Mouse (Mus musculus): ENCODE measurements at regions not wholly inside any gene's neighbourhood (a gene's known extent, or its start where the extent isn't known, plus 50 kb on each side); places are given as distances from the start of the nearest gene placed in this dataset.

GRCm38 (mm10) chr10:25723966-25724365, 187.9 kb upstream of the Smlr1 start:
- no peaks in the 10 kb centered on the region for H3K27me3 ChIP-seq (ENCODE audit: control insufficient read depth, insufficient read depth, low read depth, low read length)
- H3K4me1 ChIP-seq (ENCODE audit: control insufficient read depth, insufficient read depth, low read length), result no peaks in the 10 kb centered on the region
- no peaks in the 10 kb centered on the region for H3K36me3 ChIP-seq (ENCODE audit: control insufficient read depth, insufficient read depth, low read length)
- ATAC-seq, result no peak
- no peak overlapping the region for H3K4me3 ChIP-seq (ENCODE audit: low read depth, low read length)
- 92% methylated on average over 1 of the region's 1 CpGs for WGBS
- no peak overlapping the region for H3K9ac ChIP-seq (ENCODE audit: low read depth, low read length)
- H3K9me3 ChIP-seq (replicated peaks; ENCODE audit: control insufficient read depth, low read length, poor library complexity, severe bottlenecking), result no peaks in the 10 kb centered on the region
- H3K4me2 ChIP-seq (ENCODE audit: low read length), result no peak overlapping the region
- no peak overlapping the region for H3K27ac ChIP-seq (ENCODE audit: low read length)

GRCm38 (mm10) chr10:25715747-25716146, 179.7 kb upstream of the Smlr1 start:
- Histone ChIP-seq H3K9me3 (replicated peaks; ENCODE audit: control insufficient read depth, low read length, poor library complexity, severe bottlenecking) (no peaks in the 10 kb centered on the region), H3K27me3 (ENCODE audit: control insufficient read depth, insufficient read depth, low read depth, low read length) (no peaks in the 10 kb centered on the region), H3K36me3 (ENCODE audit: control insufficient read depth, insufficient read depth, low read length) (no peaks in the 10 kb centered on the region), H3K27ac (ENCODE audit: low read length) (no peak overlapping the region), H3K4me3 (ENCODE audit: low read depth, low read length) (no peak overlapping the region), H3K4me1 (ENCODE audit: control insufficient read depth, insufficient read depth, low read length) (no peaks in the 10 kb centered on the region), H3K9ac (ENCODE audit: low read depth, low read length) (no peak overlapping the region), H3K4me2 (ENCODE audit: low read length) (no peak overlapping the region)
- no peak for ATAC-seq
- 80% methylated on average over 4 of the region's 4 CpGs for WGBS

- Histone ChIP-seq H3K4me2 (ENCODE audit: low read length) (no peak overlapping the region), H3K9me3 (replicated peaks; ENCODE audit: control insufficient read depth, low read length, poor library complexity, severe bottlenecking) (no peaks in the 10 kb centered on the region), H3K36me3 (ENCODE audit: control insufficient read depth, insufficient read depth, low read length) (no peaks in the 10 kb centered on the region), H3K27ac (ENCODE audit: low read length) (no peak overlapping the region), H3K27me3 (ENCODE audit: control insufficient read depth, insufficient read depth, low read depth, low read length) (no peaks in the 10 kb centered on the region), H3K4me1 (ENCODE audit: control insufficient read depth, insufficient read depth, low read length) (no peaks in the 10 kb centered on the region), H3K9ac (ENCODE audit: low read depth, low read length) (no peak overlapping the region), H3K4me3 (ENCODE audit: low read depth, low read length) (no peak overlapping the region)
- ATAC-seq, result no peak
Observed at GRCm38 (mm10) chr10:25714636-25715035, 178.6 kb upstream of the Smlr1 start.

GRCm38 (mm10) chr10:25714041-25714440, 178.0 kb upstream of the Smlr1 start:
- H3K4me1 ChIP-seq (ENCODE audit: control insufficient read depth, insufficient read depth, low read length), result no peaks in the 10 kb centered on the region
- WGBS, result 49% methylated on average over 12 of the region's 12 CpGs
- no peak overlapping the region for H3K9ac ChIP-seq (ENCODE audit: low read depth, low read length)
- no peaks in the 10 kb centered on the region for H3K36me3 ChIP-seq (ENCODE audit: control insufficient read depth, insufficient read depth, low read length)
- no peaks in the 10 kb centered on the region for H3K9me3 ChIP-seq (replicated peaks; ENCODE audit: control insufficient read depth, low read length, poor library complexity, severe bottlenecking)
- H3K4me2 ChIP-seq (ENCODE audit: low read length), result no peak overlapping the region
- ATAC-seq, result peak; percentile 73; the same call in 1 of the 2 replicates
- no peak overlapping the region for H3K4me3 ChIP-seq (ENCODE audit: low read depth, low read length)
- no peaks in the 10 kb centered on the region for H3K27me3 ChIP-seq (ENCODE audit: control insufficient read depth, insufficient read depth, low read depth, low read length)
- H3K27ac ChIP-seq (ENCODE audit: low read length), result no peak overlapping the region

GRCm38 (mm10) chr10:25707951-25708350, 171.9 kb upstream of the Smlr1 start:
- Histone ChIP-seq H3K4me1 (ENCODE audit: control insufficient read depth, insufficient read depth, low read length) (no peaks in the 10 kb centered on the region), H3K36me3 (ENCODE audit: control insufficient read depth, insufficient read depth, low read length) (no peaks in the 10 kb centered on the region), H3K9ac (ENCODE audit: low read depth, low read length) (no peak overlapping the region), H3K4me3 (ENCODE audit: low read depth, low read length) (no peak overlapping the region), H3K9me3 (replicated peaks; ENCODE audit: control insufficient read depth, low read length, poor library complexity, severe bottlenecking) (no peaks in the 10 kb centered on the region), H3K4me2 (ENCODE audit: low read length) (no peak overlapping the region), H3K27me3 (ENCODE audit: control insufficient read depth, insufficient read depth, low read depth, low read length) (no peaks in the 10 kb centered on the region), H3K27ac (ENCODE audit: low read length) (no peak overlapping the region)
- whole genome bisulfite sequencing, result 52% methylated on average over 7 of the region's 7 CpGs
- no peak for ATAC-seq

- Histone ChIP-seq H3K4me3 (ENCODE audit: low read depth, low read length) (no peak overlapping the region), H3K27ac (ENCODE audit: low read length) (no peak overlapping the region), H3K4me1 (ENCODE audit: control insufficient read depth, insufficient read depth, low read length) (no peaks in the 10 kb centered on the region), H3K27me3 (ENCODE audit: control insufficient read depth, insufficient read depth, low read depth, low read length) (no peaks in the 10 kb centered on the region), H3K36me3 (ENCODE audit: control insufficient read depth, insufficient read depth, low read length) (no peaks in the 10 kb centered on the region), H3K9me3 (replicated peaks; ENCODE audit: control insufficient read depth, low read length, poor library complexity, severe bottlenecking) (no peaks in the 10 kb centered on the region), H3K9ac (ENCODE audit: low read depth, low read length) (no peak overlapping the region), H3K4me2 (ENCODE audit: low read length) (no peak overlapping the region)
- WGBS, result 94% methylated on average over 3 of the region's 3 CpGs
- ATAC-seq, result no peak
Observed at GRCm38 (mm10) chr10:25702146-25702545, 166.1 kb upstream of the Smlr1 start.

- H3K27ac ChIP-seq (ENCODE audit: low read length), result no peak overlapping the region
- no peak for ATAC-seq
- H3K9ac ChIP-seq (ENCODE audit: low read depth, low read length), result no peak overlapping the region
- no peak overlapping the region for H3K4me2 ChIP-seq (ENCODE audit: low read length)
- H3K9me3 ChIP-seq (replicated peaks; ENCODE audit: control insufficient read depth, low read length, poor library complexity, severe bottlenecking), result no peaks in the 10 kb centered on the region
- H3K4me3 ChIP-seq (ENCODE audit: low read depth, low read length), result no peak overlapping the region
- H3K27me3 ChIP-seq (ENCODE audit: control insufficient read depth, insufficient read depth, low read depth, low read length), result no peaks in the 10 kb centered on the region
- H3K4me1 ChIP-seq (ENCODE audit: control insufficient read depth, insufficient read depth, low read length), result no peaks in the 10 kb centered on the region
- no peaks in the 10 kb centered on the region for H3K36me3 ChIP-seq (ENCODE audit: control insufficient read depth, insufficient read depth, low read length)
- 63% methylated on average over 8 of the region's 8 CpGs for WGBS
Observed at GRCm38 (mm10) chr10:25695798-25696197, 159.7 kb upstream of the Smlr1 start.

GRCm38 (mm10) chr10:25681243-25681642, 145.2 kb upstream of the Smlr1 start:
- 12% methylated on average over 6 of the region's 6 CpGs for WGBS
- 0 out of 2 replicates have a peak, but pooled peaks have one; percentile 40 for ATAC-seq

GRCm38 (mm10) chr10:25677889-25678288, 141.8 kb upstream of the Smlr1 start:
- 21% methylated on average over 1 of the region's 1 CpGs for WGBS
- peak; percentile 88 for ATAC-seq
- H3K27ac ChIP-seq (ENCODE audit: low read length), result peak overlapping the region; percentile 68; the same call in 1 of the 2 replicates

More at GRCm38 (mm10) chr10:25681243-25681642, 145.2 kb upstream of the Smlr1 start:
- Histone ChIP-seq H3K27me3 (ENCODE audit: control insufficient read depth, insufficient read depth, low read depth, low read length) (no peaks in the 10 kb centered on the region), H3K4me2 (ENCODE audit: low read length) (no peak overlapping the region), H3K9me3 (replicated peaks; ENCODE audit: control insufficient read depth, low read length, poor library complexity, severe bottlenecking) (no peaks in the 10 kb centered on the region), H3K4me1 (ENCODE audit: control insufficient read depth, insufficient read depth, low read length) (peaks cover 15% of the 10 kb centered on the region), H3K27ac (ENCODE audit: low read length) (no peak overlapping the region), H3K36me3 (ENCODE audit: control insufficient read depth, insufficient read depth, low read length) (no peaks in the 10 kb centered on the region), H3K9ac (ENCODE audit: low read depth, low read length) (no peak overlapping the region), H3K4me3 (ENCODE audit: low read depth, low read length) (no peak overlapping the region)

More at GRCm38 (mm10) chr10:25677889-25678288, 141.8 kb upstream of the Smlr1 start:
- Histone ChIP-seq H3K4me1 (ENCODE audit: control insufficient read depth, insufficient read depth, low read length) (peaks cover 15% of the 10 kb centered on the region), H3K4me2 (ENCODE audit: low read length) (peak overlapping the region; percentile 13), H3K4me3 (ENCODE audit: low read depth, low read length) (no peak overlapping the region), H3K36me3 (ENCODE audit: control insufficient read depth, insufficient read depth, low read length) (no peaks in the 10 kb centered on the region), H3K27me3 (ENCODE audit: control insufficient read depth, insufficient read depth, low read depth, low read length) (no peaks in the 10 kb centered on the region), H3K9me3 (replicated peaks; ENCODE audit: control insufficient read depth, low read length, poor library complexity, severe bottlenecking) (no peaks in the 10 kb centered on the region), H3K9ac (ENCODE audit: low read depth, low read length) (no peak overlapping the region)

Measured in midbrain, embryonic 16.5 days (tissue).